Comparison of ENCODE assay signal across 18 mouse cellular contexts in the genomic region with DNA sequence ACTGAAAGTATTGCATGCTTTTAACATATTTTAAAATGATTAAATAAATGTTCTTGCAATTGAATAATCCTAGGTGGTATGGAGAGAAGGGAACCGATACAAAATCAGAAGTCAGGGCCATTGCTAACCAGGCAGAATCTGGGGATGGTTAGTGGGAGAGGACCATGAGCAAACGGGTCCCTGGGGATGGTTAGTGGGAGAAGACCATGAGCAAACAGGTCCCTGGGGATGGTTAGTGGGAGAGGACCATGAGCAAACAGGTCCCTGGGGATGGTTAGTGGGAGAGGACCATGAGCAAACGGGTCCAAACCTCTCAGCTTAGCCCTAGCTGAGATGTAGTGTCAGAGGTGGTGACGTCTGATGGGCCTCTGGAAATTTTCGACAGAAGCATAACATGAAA. TPM values are rescaled to one million over a fixed set of nuclear protein-coding genes. Genes with fewer than 3 reads are reported as not detected.
DNase-seq lines count a peak whose midpoint lies in the region; ATAC-seq and TF ChIP-seq lines count a peak whose summit lies in the region.
"Had no signal": no experiment of that assay in that cellular context is flagged by ENCODE, and none has a peak within 500 bp of the region (broad histone marks: within the 10 kb centered on the region; RNA-seq: fewer than 3 reads in every experiment).

No protein-coding gene starts in this region.

- H3K27ac ChIP-seq in CH12.LX (ENCODE audit: insufficient read depth, low read depth) = no peak overlapping the region
- H3K27ac ChIP-seq in bone marrow macrophage, adult 2 months (ENCODE audit: insufficient read depth, low read depth, low read length) = 0 out of 2 replicates have a peak overlapping the region, but pooled peaks have one; percentile 12
- H3K27ac ChIP-seq in macrophage = peak overlapping the region; percentile 15; the same call in 1 of the 2 replicates
- no peak overlapping the region for H3K27ac ChIP-seq in forebrain, embryonic 12.5 days
- H3K27ac ChIP-seq: embryonic facial prominence, embryonic 10.5 days; embryonic facial prominence, embryonic 12.5 days had no signal

- no peak for TF ChIP-seq RAD21 in CH12.LX (IDR thresholded peaks at IDR 0.05; ENCODE audit: low read depth, low read length)

- H3K9me3 ChIP-seq in CH12.LX (replicated peaks; ENCODE audit: low read length) = peaks cover 12% of the 10 kb centered on the region
- no peaks in the 10 kb centered on the region for H3K9me3 ChIP-seq in forebrain, embryonic 12.5 days
- H3K9me3 ChIP-seq: embryonic facial prominence, embryonic 10.5 days; embryonic facial prominence, embryonic 12.5 days; G1E had no signal

- 0 out of 2 replicates have a peak, but pooled peaks have one; percentile 17 for TF ChIP-seq POLR2A in CH12.LX (IDR thresholded peaks at IDR 0.05; ENCODE audit: low read depth, low read length)
- TF ChIP-seq POLR2A in bone marrow macrophage, adult 2 months (IDR thresholded peaks at IDR 0.05; ENCODE audit: borderline replicate concordance, low read depth, low read length) = no peak

- WGBS in macrophage (ENCODE audit: missing documents) = 84% methylated on average over 5 of the region's 5 CpGs
- 85% methylated on average over 5 of the region's 5 CpGs for WGBS in forebrain, embryonic 12.5 days

- no peaks in the 10 kb centered on the region for H3K79me2 ChIP-seq in CH12.LX (replicated peaks; ENCODE audit: control insufficient read depth, extremely low read depth, insufficient read depth, poor library complexity, severe bottlenecking)
- no peaks in the 10 kb centered on the region for H3K79me2 ChIP-seq in macrophage (ENCODE audit: inconsistent target)

- H3K27me3 ChIP-seq in CH12.LX (replicated peaks) = no peaks in the 10 kb centered on the region
- no peaks in the 10 kb centered on the region for H3K27me3 ChIP-seq in forebrain, embryonic 12.5 days
- H3K27me3 ChIP-seq: embryonic facial prominence, embryonic 12.5 days; Patski had no signal

- in situ Hi-C loops in CH12.LX (cut with MboI; ENCODE audit: low pct_ligation_motif_present, low pct_unique_long_range_greater_than_20kb, low sequenced_read_pairs) = no loop called here

- no peak for ATAC-seq in forebrain, embryonic 12.5 days (ENCODE audit: low FRiP score)
- ATAC-seq: activated CD4-positive, CD25-positive, alpha-beta regulatory T cell, adult 4 months; forebrain, embryonic 14.5 days; forebrain, embryonic 16.5 days; Patski had no signal

- peaks cover 21 to 41% of the 10 kb centered on the region in 2 experiments for H3K4me1 ChIP-seq in CH12.LX (ENCODE audit: control insufficient read depth in 1 of 2, insufficient read depth in 2 of 2)
- H3K4me1 ChIP-seq in bone marrow macrophage, adult 2 months (ENCODE audit: control insufficient read depth, insufficient read depth, low read length) = peaks cover 18% of the 10 kb centered on the region
- no peaks in the 10 kb centered on the region for H3K4me1 ChIP-seq in forebrain, embryonic 12.5 days
- H3K4me1 ChIP-seq: embryonic facial prominence, embryonic 10.5 days; embryonic facial prominence, embryonic 12.5 days had no signal

- no peak overlapping the region for H3K9ac ChIP-seq in CH12.LX (ENCODE audit: insufficient read depth, low read depth)
- H3K9ac ChIP-seq in forebrain, embryonic 12.5 days = no peak overlapping the region
- H3K9ac ChIP-seq: embryonic facial prominence, embryonic 12.5 days had no signal

- H3K36me3 ChIP-seq in CH12.LX (replicated peaks in 1 of 2; ENCODE audit: control insufficient read depth in 1 of 2, insufficient read depth in 1 of 2, low read length in 1 of 2) = no peaks in the 10 kb centered on the region
- no peaks in the 10 kb centered on the region for H3K36me3 ChIP-seq in macrophage (ENCODE audit: inconsistent target)
- no peaks in the 10 kb centered on the region for H3K36me3 ChIP-seq in forebrain, embryonic 12.5 days (replicated peaks)
- H3K36me3 ChIP-seq: embryonic facial prominence, embryonic 10.5 days; embryonic facial prominence, embryonic 12.5 days; G1E had no signal

- TF ChIP-seq CTCF in CH12.LX (conservative IDR thresholded peaks at IDR 0.05 in 1 of 2, IDR thresholded peaks at IDR 0.05 in 1 of 2; ENCODE audit: low read depth in 2 of 2, low read length in 2 of 2) = no peak
- no peak for TF ChIP-seq CTCF in bone marrow macrophage, adult 2 months (IDR thresholded peaks at IDR 0.05; ENCODE audit: low read depth, low read length)

- dilution Hi-C loops in CH12.LX (cut with MboI; ENCODE audit: extremely low pct_ligation_motif_present, extremely low pct_unique_long_range_greater_than_20kb, low sequenced_read_pairs) = no loop called here

- H3K4me2 ChIP-seq in CH12.LX (ENCODE audit: insufficient read depth, low read depth, poor library complexity, severe bottlenecking) = peak overlapping the region; percentile 24; the same call in 1 of the 2 replicates
- H3K4me2 ChIP-seq in forebrain, embryonic 12.5 days = no peak overlapping the region
- H3K4me2 ChIP-seq: embryonic facial prominence, embryonic 12.5 days had no signal

- H3K4me3 ChIP-seq in CH12.LX (replicated peaks in 1 of 3; ENCODE audit: low read depth in 2 of 3, low read length in 2 of 3, poor library complexity in 1 of 3) (no peak overlapping the region), macrophage (ENCODE audit: inconsistent target) (no peak overlapping the region)
- no peak overlapping the region for H3K4me3 ChIP-seq in bone marrow macrophage, adult 2 months (ENCODE audit: insufficient read depth, low read length)
- H3K4me3 ChIP-seq in forebrain, embryonic 12.5 days (replicated peaks) = no peak overlapping the region
- H3K4me3 ChIP-seq: embryonic facial prominence, embryonic 10.5 days; embryonic facial prominence, embryonic 12.5 days had no signal

- DNase-seq in CH12.LX (ENCODE audit: extremely low read depth) = peak; percentile 79
- DNase-seq in thymus, postnatal 4 days = no peak
- DNase-seq: cerebellum, adult 11-12 months; cerebellum, adult 2 months; cerebellum, adult 9-10 months; cerebellum, postnatal 10 days; cerebellum, postnatal 25 days had no signal

- peak; percentile 80 for TF ChIP-seq EP300 in CH12.LX (IDR thresholded peaks at IDR 0.05; ENCODE audit: low read length)

TF ChIP-seq in CH12.LX, 34 proteins besides CTCF, POLR2A, EP300 and RAD21:
- TF ChIP-seq IRF4 (IDR thresholded peaks at IDR 0.05; ENCODE audit: low read depth, low read length) = peak; percentile 90
- TF ChIP-seq TCF12 (IDR thresholded peaks at IDR 0.05; ENCODE audit: low read depth, low read length) = peak; percentile 55; the same call in 1 of the 2 replicates
- TF ChIP-seq ZMIZ1 (IDR thresholded peaks at IDR 0.05; ENCODE audit: low read depth, low read length) = no peak
- TF ChIP-seq JUN (IDR thresholded peaks at IDR 0.05; ENCODE audit: insufficient read depth, low read depth, low read length) = 0 out of 2 replicates have a peak, but pooled peaks have one; percentile 6
- 0 out of 2 replicates have a peak, but pooled peaks have one; percentile 52 for TF ChIP-seq BHLHE40 (IDR thresholded peaks at IDR 0.05; ENCODE audit: low read depth, low read length)
- TF ChIP-seq KAT2A (IDR thresholded peaks at IDR 0.05; ENCODE audit: insufficient replicate concordance, low read length) = peak; percentile 78
- TF ChIP-seq E2F4 (IDR thresholded peaks at IDR 0.05; ENCODE audit: insufficient replicate concordance, low read depth, low read length) = no peak
- peak; percentile 4; the same call in 1 of the 2 replicates for TF ChIP-seq SMC3 (IDR thresholded peaks at IDR 0.05; ENCODE audit: low read depth, low read length)
- no peak for TF ChIP-seq MAZ (IDR thresholded peaks at IDR 0.05; ENCODE audit: low read depth, low read length)
- 0 out of 2 replicates have a peak, but pooled peaks have one; percentile 54 for TF ChIP-seq MAFK (IDR thresholded peaks at IDR 0.05; ENCODE audit: insufficient replicate concordance, low read length)
- TF ChIP-seq MYC (IDR thresholded peaks at IDR 0.05; ENCODE audit: low read depth, low read length) = no peak
- no peak for TF ChIP-seq CHD2 (IDR thresholded peaks at IDR 0.05; ENCODE audit: low read length)
- TF ChIP-seq ETS1 (conservative IDR thresholded peaks at IDR 0.05; ENCODE audit: low read depth, low read length) = peak; percentile 50
- TF ChIP-seq ELF1 (IDR thresholded peaks at IDR 0.05; ENCODE audit: low read depth, low read length) = no peak
- no peak for TF ChIP-seq USF2 (conservative IDR thresholded peaks at IDR 0.05; ENCODE audit: low read depth, low read length)

RNA-seq across cellular contexts. Expression of gene Tbc1d9, which starts 55.0 kb away (rescaled TPM):
- total RNA-seq in CH12.LX (2012; rRNA removed) = 4.3 and 5.0 TPM in 2 replicates
- 0.69 and 1.6 TPM in 2 replicates for total RNA-seq in CH12.LX (2014; rRNA removed)
- 0.71 and 1.3 TPM in 2 replicates for polyA plus RNA-seq in CH12.LX (2012; ENCODE audit: insufficient read length, low read depth)
- 24.3 and 27.9 TPM in 2 replicates for polyA plus RNA-seq in bone marrow macrophage, adult 2 months (2012; ENCODE audit: insufficient read depth, insufficient read length, missing spikeins)
- total RNA-seq in macrophage (2018; cell fraction: chromatin; rRNA removed) = 10 to 100 TPM; 30.5 to 77.0 (median 60.9) TPM
- total RNA-seq in macrophage (2018; cell fraction: cytosol; rRNA removed) = 10 to 100 TPM; 40.0 to 66.0 (median 47.5) TPM
- total RNA-seq in macrophage (2018; cell fraction: nucleus; rRNA removed) = 100 to 1,000 TPM in 2 of 26 experiments, 10 to 100 TPM in 24; 44.0 to 112 (median 68.3) TPM
- polyA plus RNA-seq in macrophage (2018) = 25.9 to 34.3 TPM (median 30.4 TPM) in 3 replicates
- 11.6 and 12.7 TPM in 2 replicates for polyA plus RNA-seq in forebrain, embryonic 12.5 days (2016; fragmentation: Nextera tagmentation; extraction: Ambion mirVana)
- polyA plus RNA-seq: G1E had no signal

RNA-seq across cellular contexts. Expression of gene Gm10645, which starts 55.8 kb away (rescaled TPM):
- total RNA-seq in CH12.LX (2012; rRNA removed) (0.81 and 0.88 TPM in 2 replicates), CH12.LX (2014; rRNA removed) (not detected in 2 replicates)
- polyA plus RNA-seq in CH12.LX (2012; ENCODE audit: insufficient read length, low read depth) (not detected in 2 replicates), macrophage (2018) (0.42 to 1.4 TPM (median 0.69 TPM) in 3 replicates)
- polyA plus RNA-seq in bone marrow macrophage, adult 2 months (2012; ENCODE audit: insufficient read depth, insufficient read length, missing spikeins) = 0.68 and 1.2 TPM in 2 replicates
- 1 to 10 TPM in 20 of 26 experiments, under 1 TPM in 4, not detected in 2; 0.79 to 4.2 (median 1.5) TPM for total RNA-seq in macrophage (2018; cell fraction: chromatin; rRNA removed)
- total RNA-seq in macrophage (2018; cell fraction: cytosol; rRNA removed) = 1 to 10 TPM in 13 of 26 experiments, under 1 TPM in 13; 0.51 to 2.0 (median 1.0) TPM
- total RNA-seq in macrophage (2018; cell fraction: nucleus; rRNA removed) = 1 to 10 TPM in 23 of 26 experiments, under 1 TPM in 1, not detected in 2; 0.71 to 4.9 (median 2.6) TPM
- 5.5 and 6.2 TPM in 2 replicates for polyA plus RNA-seq in forebrain, embryonic 12.5 days (2016; fragmentation: Nextera tagmentation; extraction: Ambion mirVana)
- total RNA-seq: adrenal gland, postnatal 14 days; G1E had no signal
- polyA plus RNA-seq: activated CD4-positive, CD25-positive, alpha-beta regulatory T cell, adult 4 months; G1E had no signal

Comparison
In these comparisons a context has a peak if more than half of its experiments do, and no peak if none do; other contexts are left out.
1. H3K27ac ChIP-seq: peak in bone marrow macrophage, adult 2 months (single experiment) and macrophage (single experiment); none in CH12.LX (single experiment) and forebrain, embryonic 12.5 days (single experiment).